Mouse (Mus musculus): ENCODE measurements around the gene Hat1.

DNA sequence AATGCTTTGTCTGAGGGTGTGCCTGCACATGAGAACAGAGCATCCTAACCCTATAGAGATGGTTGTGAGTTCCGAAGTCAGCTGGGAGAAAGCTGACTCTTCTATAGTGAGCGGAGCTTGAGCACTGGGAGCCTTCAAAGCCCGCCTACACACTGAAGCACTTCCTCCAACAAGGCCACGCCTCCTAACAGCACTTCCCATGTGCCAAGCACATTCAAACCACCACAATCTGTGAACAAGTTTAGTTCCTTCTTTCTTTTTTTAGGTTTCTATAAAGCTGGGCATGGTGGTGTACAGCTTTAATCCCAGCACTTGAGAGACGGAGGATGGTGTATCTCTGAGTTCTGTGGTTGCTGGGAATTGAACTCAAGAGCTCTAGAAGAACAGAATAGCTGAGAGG is 11.3 kb upstream of the Hat1 start:
- TF ChIP-seq CTCF (IDR thresholded peaks at IDR 0.05; ENCODE audit: insufficient read depth, low read length): no peak
- TF ChIP-seq POLR2A (IDR thresholded peaks at IDR 0.05; ENCODE audit: borderline replicate concordance, extremely low read depth, low read depth, low read length): no peak
